Mouse (Mus musculus) C2C12 (cell line): Measurements from ENCODE around the gene Foxo3. TPM values are rescaled to one million over a fixed set of nuclear protein-coding genes. Genes with fewer than 3 reads are reported as not detected.

Experiments used
- H3K27me3 ChIP-seq: one replicate; pipeline ENCODE4 v1.6.1; 2011; ENCODE audit not compliant: control insufficient read depth, insufficient read depth, insufficient read length
- H3K36me3 ChIP-seq: one replicate; pipeline ENCODE4 v1.6.1; 2011; ENCODE audit not compliant: control insufficient read depth, insufficient read depth
- H3K4me3 ChIP-seq: one replicate; pipeline ENCODE4 v1.5.1; 2011; ENCODE audit warnings: mild to moderate bottlenecking, control low read depth; ENCODE audit not compliant: poor library complexity, insufficient read depth, severe bottlenecking
- H3K79me2 ChIP-seq: one replicate; pipeline ENCODE4 v1.6.1; 2011; ENCODE audit not compliant: control insufficient read depth, insufficient read depth
- H3K79me3 ChIP-seq: one replicate; pipeline ENCODE4 v1.6.1; 2011; ENCODE audit warnings: low read depth, control low read depth
- H3ac ChIP-seq: one replicate; pipeline ENCODE3; 2011; ENCODE audit warnings: low read depth; ENCODE audit not compliant: control insufficient read depth, insufficient read length
- CEBPB ChIP-seq: IDR thresholded peaks from one replicate; pipeline ENCODE4 v1.6.1; 2011; ENCODE audit warnings: low read depth, mild to moderate bottlenecking, control low read depth, moderate library complexity
- CTCF ChIP-seq: IDR thresholded peaks from one replicate; pipeline ENCODE4 v1.5.1; 2011; ENCODE audit not compliant: control insufficient read depth, insufficient read depth, insufficient read length
- FOSL1 ChIP-seq: IDR thresholded peaks from one replicate; pipeline ENCODE4 v1.8.0; 2011; ENCODE audit warnings: mild to moderate bottlenecking, low read length; ENCODE audit not compliant: poor library complexity, insufficient read depth, severe bottlenecking
- MAX ChIP-seq: IDR thresholded peaks from one replicate; pipeline ENCODE4 v1.6.1; 2011; ENCODE audit warnings: mild to moderate bottlenecking, control low read depth
- MYOD1 ChIP-seq: IDR thresholded peaks from one replicate; pipeline ENCODE4 v1.6.1; 2011; ENCODE audit warnings: low read depth; ENCODE audit not compliant: control insufficient read depth, insufficient read length
- MYOG ChIP-seq: IDR thresholded peaks from one replicate; pipeline ENCODE4 v1.6.1; 2011; ENCODE audit not compliant: control insufficient read depth, insufficient read length; ENCODE audit errors: extremely low read depth
- USF1 ChIP-seq: IDR thresholded peaks from one replicate; pipeline ENCODE4 v1.6.1; 2011; ENCODE audit warnings: low read depth, mild to moderate bottlenecking, control low read depth, moderate library complexity
- polyA plus RNA-seq: library from polyadenylated mRNA; unstranded; fragments of >200 nt; fragmentation: generic; extraction: Trizol; gene quantifications from one replicate; pipeline ENCODE4 v1.2.1, GENCODE M21; 2012; ENCODE audit warnings: missing spikeins

The Foxo3 gene
- polyA plus RNA-seq, 1 experiment: 4.8 TPM

GRCm38 (mm10) chr10:42173839-42174238 is 102.7 kb downstream of the Foxo3 start:
- no peak for TF ChIP-seq MYOD1
- no peak for TF ChIP-seq CEBPB
- no peak for TF ChIP-seq USF1
- no peak for TF ChIP-seq MYOG
- no peak for TF ChIP-seq MAX
- TF ChIP-seq CTCF: no peak
- TF ChIP-seq FOSL1: no peak
- H3K27me3 ChIP-seq: no peaks in the 10 kb centered on the region

GRCm38 (mm10) chr10:42170889-42171347 is 105.6 kb downstream of the Foxo3 start:
- TF ChIP-seq CEBPB (no peak), MAX (no peak), FOSL1 (no peak), MYOD1 (no peak), MYOG (no peak), CTCF (no peak), USF1 (no peak)
- H3ac ChIP-seq: no peak overlapping the region
- H3K4me3 ChIP-seq: no peak overlapping the region
- no peaks in the 10 kb centered on the region for H3K36me3 ChIP-seq
- H3K79me2 ChIP-seq: no peaks in the 10 kb centered on the region
- no peaks in the 10 kb centered on the region for H3K79me3 ChIP-seq
- no peaks in the 10 kb centered on the region for H3K27me3 ChIP-seq

More at GRCm38 (mm10) chr10:42173839-42174238, 102.7 kb downstream of the Foxo3 start:
- Histone ChIP-seq H3K79me2 (no peaks in the 10 kb centered on the region), H3K4me3 (no peak overlapping the region), H3K36me3 (no peaks in the 10 kb centered on the region), H3K79me3 (no peaks in the 10 kb centered on the region), H3ac (no peak overlapping the region)

GRCm38 (mm10) chr10:42170201-42170600 is 106.4 kb downstream of the Foxo3 start:
- Histone ChIP-seq H3K4me3 (no peak overlapping the region), H3K79me2 (no peaks in the 10 kb centered on the region), H3K27me3 (no peaks in the 10 kb centered on the region), H3ac (no peak overlapping the region), H3K79me3 (no peaks in the 10 kb centered on the region), H3K36me3 (no peaks in the 10 kb centered on the region)
- no peak for TF ChIP-seq FOSL1
- TF ChIP-seq CTCF: no peak
- TF ChIP-seq USF1: no peak
- no peak for TF ChIP-seq MYOG
- no peak for TF ChIP-seq CEBPB
- TF ChIP-seq MYOD1: no peak
- no peak for TF ChIP-seq MAX

- Histone ChIP-seq H3K79me2 (no peaks in the 10 kb centered on the region), H3K4me3 (no peak overlapping the region), H3K79me3 (no peaks in the 10 kb centered on the region), H3K36me3 (no peaks in the 10 kb centered on the region), H3ac (no peak overlapping the region), H3K27me3 (no peaks in the 10 kb centered on the region)
- TF ChIP-seq MYOG (no peak), CEBPB (no peak), CTCF (no peak), FOSL1 (no peak), MYOD1 (no peak), USF1 (no peak), MAX (no peak)
Measured at GRCm38 (mm10) chr10:42154727-42155126, 121.8 kb downstream of the Foxo3 start.

- Histone ChIP-seq H3K36me3 (no peaks in the 10 kb centered on the region), H3ac (no peak overlapping the region), H3K4me3 (no peak overlapping the region), H3K27me3 (no peaks in the 10 kb centered on the region), H3K79me3 (no peaks in the 10 kb centered on the region), H3K79me2 (no peaks in the 10 kb centered on the region)
- TF ChIP-seq MYOD1 (no peak), FOSL1 (no peak), USF1 (no peak), MYOG (no peak), CEBPB (no peak)
Measured at GRCm38 (mm10) chr10:42152426-42153205, 123.9 kb downstream of the Foxo3 start.
